18 mouse cellular contexts compared by ENCODE assay signal in genomic region chr5:121290289-121290688, GRCm38 (mm10).
A peak's percentile ranks its signal among the peaks of the same experiment; 100 is the strongest.
DNase-seq lines count a peak whose midpoint lies in the region.
"Had no signal": no experiment of that assay in that cellular context is flagged by ENCODE, and none has a peak within 500 bp of the region (broad histone marks: within the 10 kb centered on the region; RNA-seq: fewer than 3 reads in every experiment).

No protein-coding gene starts in this region.

- no peaks in the 10 kb centered on the region for H3K27me3 ChIP-seq in midbrain, embryonic 10.5 days (ENCODE audit: low read depth, poor library complexity, severe bottlenecking)
- H3K27me3 ChIP-seq: embryonic facial prominence, embryonic 12.5 days; forebrain, embryonic 13.5 days; forebrain, embryonic 15.5 days had no signal

- 91% methylated on average over 3 of the region's 3 CpGs for WGBS in midbrain, embryonic 10.5 days

- peaks cover 90% of the 10 kb centered on the region for H3K36me3 ChIP-seq in midbrain, embryonic 10.5 days

- no peak overlapping the region for H3K4me3 ChIP-seq in midbrain, embryonic 10.5 days
- H3K4me3 ChIP-seq: embryonic facial prominence, embryonic 10.5 days; embryonic facial prominence, embryonic 12.5 days; forebrain, embryonic 13.5 days; forebrain, embryonic 15.5 days had no signal

- DNase-seq in left cerebral cortex, adult 11 months (ENCODE audit: low spot score), result peak; percentile 25
- no peak for DNase-seq in left cerebral cortex, postnatal 36 days (ENCODE audit: low spot score in 2 of 2)
- DNase-seq in brain, adult 2 months (ENCODE audit: low read depth, low spot score), result peak; percentile 52
- peak; percentile 54 for DNase-seq in telencephalon, adult 2 months (ENCODE audit: low read depth, low spot score)
- DNase-seq in midbrain, embryonic 10.5 days (ENCODE audit: low spot score), result no peak
- DNase-seq: adrenal gland, adult 2 months; adrenal gland, postnatal 10 days; adrenal gland, postnatal 25 days; cerebellum, adult 11-12 months; cerebellum, adult 2 months; cerebellum, adult 9-10 months; cerebellum, postnatal 10 days; cerebellum, postnatal 25 days; forebrain, postnatal 0 days had no signal

- H3K9me3 ChIP-seq in midbrain, embryonic 10.5 days (replicated peaks), result no peaks in the 10 kb centered on the region
- H3K9me3 ChIP-seq: embryonic facial prominence, embryonic 10.5 days; embryonic facial prominence, embryonic 12.5 days; forebrain, embryonic 13.5 days; forebrain, embryonic 15.5 days had no signal

- intact Hi-C loops in left cerebral cortex, postnatal 36 days (cut with DNase I), result no loop called here

- no peak overlapping the region for H3K27ac ChIP-seq in midbrain, embryonic 10.5 days (replicated peaks)
- H3K27ac ChIP-seq: embryonic facial prominence, embryonic 10.5 days; embryonic facial prominence, embryonic 12.5 days; forebrain, embryonic 13.5 days; forebrain, embryonic 15.5 days had no signal

- H3K4me1 ChIP-seq in midbrain, embryonic 10.5 days, result no peaks in the 10 kb centered on the region
- H3K4me1 ChIP-seq: embryonic facial prominence, embryonic 10.5 days; embryonic facial prominence, embryonic 12.5 days; forebrain, embryonic 13.5 days; forebrain, embryonic 15.5 days had no signal

Comparison
In these comparisons a context has a peak if more than half of its experiments do, and no peak if none do; other contexts are left out.
1. DNase-seq: peak in left cerebral cortex, adult 11 months (single experiment), brain, adult 2 months (single experiment) and telencephalon, adult 2 months (single experiment); none in left cerebral cortex, postnatal 36 days (0 of 2) and midbrain, embryonic 10.5 days (single experiment).